Mouse (Mus musculus) left cerebral cortex, adult 6 months (tissue): ENCODE data around the gene Tmem59l. TPM values are rescaled to one million over a fixed set of nuclear protein-coding genes. Genes with fewer than 3 reads are reported as not detected.

Source experiments
- long read RNA-seq, 2 experiments: library from polyadenylated mRNA; unstranded; transcript quantifications; one replicate each; pipeline ENCODE4 v2.0.0; 2019 to 2020
- polyA plus RNA-seq: library from polyadenylated mRNA; unstranded; fragments of <200 nt; fragmentation: Nextera tagmentation; gene quantifications from 2 replicates; pipeline ENCODE4 v1.2.3, GENCODE M21; 2021

Tmem59l gene
- 550 and 567 TPM in 2 replicates for polyA plus RNA-seq
- long read RNA-seq, experiment 1, transcript Tmem59l-201 (8 exons, 1,491 nt), result major isoform, 1,045 of 1,173 reads
- long read RNA-seq, experiment 1, partial matches to known transcripts, result 24 of 1,173 reads
- long read RNA-seq, experiment 1, other reads (novel, unspliced or antisense), result 104 of 1,173 reads
- long read RNA-seq, experiment 2, transcript Tmem59l-201 (8 exons, 1,491 nt), result major isoform, 602 of 706 reads
- long read RNA-seq, experiment 2, partial matches to known transcripts, result 50 of 706 reads
- long read RNA-seq, experiment 2, other reads (novel, unspliced or antisense), result 54 of 706 reads

DNA sequence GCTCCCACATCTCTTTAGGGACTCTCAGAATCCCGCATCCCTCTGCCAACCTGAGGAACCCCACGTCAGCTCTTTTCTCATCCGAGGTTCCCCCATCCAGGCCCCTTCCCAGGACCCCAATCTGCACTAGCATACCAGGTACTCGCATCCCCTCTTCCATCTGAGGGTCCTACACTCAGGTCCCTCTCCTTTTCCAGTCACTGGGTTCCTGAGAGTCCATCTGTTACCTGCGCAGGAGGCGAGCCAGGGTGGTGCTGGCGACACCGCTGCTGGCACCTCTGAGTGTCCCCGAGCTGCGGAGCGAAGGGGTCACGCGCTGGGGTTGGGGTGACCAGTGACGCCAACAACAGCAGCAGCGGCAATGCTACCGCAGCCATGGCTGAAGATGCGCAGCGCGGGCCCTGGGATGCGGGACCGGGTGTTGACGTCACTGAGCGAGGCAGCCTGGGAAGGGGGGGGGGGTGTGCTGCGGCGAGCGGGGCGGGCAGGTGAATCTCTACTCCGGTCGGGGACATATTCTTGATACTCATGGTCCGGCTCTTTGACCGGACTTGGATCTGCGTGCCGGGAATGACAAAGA is at the start of gene Tmem59l:
Gene Tmem59l, minus strand, starts transcription at position 418 of the 580 bp plus-strand sequence.

DNA sequence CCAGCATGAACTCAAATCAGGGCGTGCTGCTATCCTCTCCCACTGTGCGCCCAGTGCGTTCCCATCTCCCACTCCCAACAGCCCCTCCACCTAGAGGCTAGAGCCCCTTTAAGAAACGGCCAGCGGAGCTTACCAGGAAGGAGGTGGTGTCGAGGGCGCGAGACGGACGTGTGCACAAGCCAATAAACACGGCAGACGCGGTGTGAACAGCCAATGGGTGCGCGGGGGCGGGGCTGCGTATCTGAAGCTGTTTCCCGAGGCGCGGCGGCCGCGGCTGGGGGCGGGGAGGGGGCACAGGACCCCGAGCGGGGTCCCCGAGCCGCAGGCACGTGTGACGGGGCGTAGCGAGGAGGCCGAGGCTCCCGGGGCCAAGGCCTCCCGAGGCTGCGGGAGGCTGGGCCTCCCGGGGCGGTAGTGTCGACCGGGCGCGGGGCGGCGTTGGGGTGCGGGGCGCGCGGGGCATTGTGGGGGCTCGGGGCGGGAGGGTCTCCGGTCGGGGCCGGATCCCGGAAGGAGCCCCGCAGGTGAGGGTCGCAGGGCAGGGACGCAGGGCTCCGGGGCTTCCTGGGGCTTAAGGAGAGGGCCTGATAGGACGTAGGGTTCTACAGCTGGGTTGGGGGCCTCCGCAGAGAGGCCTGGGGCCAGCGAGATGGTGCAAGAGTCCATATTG is 40.5 kb upstream of the Tmem59l start, which contains the start of the genes Fkbp8 and Kxd1:
Gene Fkbp8, plus strand, starts transcription at position 213 of the 670 bp plus-strand sequence.
Gene Kxd1, minus strand, starts transcription at position 445 of the 670 bp plus-strand sequence.

DNA sequence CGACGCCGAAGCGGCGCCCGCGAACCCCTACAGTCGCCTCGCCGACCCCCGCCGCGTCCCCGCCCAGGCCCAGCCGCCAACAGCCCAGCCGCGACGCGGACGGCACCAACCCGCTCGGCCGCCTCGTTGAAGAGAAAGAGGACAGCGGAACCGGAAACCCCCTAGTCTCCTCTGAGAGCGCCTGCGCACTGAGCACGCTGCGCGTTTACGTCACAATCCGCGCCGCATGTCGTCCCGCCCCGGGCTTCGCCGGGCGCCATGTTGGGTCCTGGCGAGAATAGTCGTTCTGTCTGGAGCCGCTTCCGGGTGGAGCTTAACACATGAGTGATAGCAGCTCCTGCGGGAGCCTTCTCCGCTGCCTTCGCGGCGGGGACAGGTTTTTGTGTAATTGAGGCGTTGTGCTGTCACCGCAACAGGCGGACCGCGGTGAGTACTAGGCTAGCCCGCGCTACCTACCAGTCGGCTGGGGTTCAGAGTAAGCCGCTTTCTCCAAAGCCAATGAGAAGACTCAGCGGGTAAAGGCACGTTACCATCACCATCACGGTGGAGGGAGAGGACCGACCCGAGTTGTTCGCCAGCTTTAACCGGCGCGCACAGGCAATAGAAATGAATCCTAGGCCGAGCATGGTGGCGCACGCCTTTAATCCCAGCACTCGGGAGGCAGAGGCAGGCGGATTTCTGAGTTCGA is 23.2 kb upstream of the Tmem59l start, which contains the start of gene Uba52:
Gene Uba52, minus strand, starts transcription at position 574 of the 688 bp plus-strand sequence.

DNA sequence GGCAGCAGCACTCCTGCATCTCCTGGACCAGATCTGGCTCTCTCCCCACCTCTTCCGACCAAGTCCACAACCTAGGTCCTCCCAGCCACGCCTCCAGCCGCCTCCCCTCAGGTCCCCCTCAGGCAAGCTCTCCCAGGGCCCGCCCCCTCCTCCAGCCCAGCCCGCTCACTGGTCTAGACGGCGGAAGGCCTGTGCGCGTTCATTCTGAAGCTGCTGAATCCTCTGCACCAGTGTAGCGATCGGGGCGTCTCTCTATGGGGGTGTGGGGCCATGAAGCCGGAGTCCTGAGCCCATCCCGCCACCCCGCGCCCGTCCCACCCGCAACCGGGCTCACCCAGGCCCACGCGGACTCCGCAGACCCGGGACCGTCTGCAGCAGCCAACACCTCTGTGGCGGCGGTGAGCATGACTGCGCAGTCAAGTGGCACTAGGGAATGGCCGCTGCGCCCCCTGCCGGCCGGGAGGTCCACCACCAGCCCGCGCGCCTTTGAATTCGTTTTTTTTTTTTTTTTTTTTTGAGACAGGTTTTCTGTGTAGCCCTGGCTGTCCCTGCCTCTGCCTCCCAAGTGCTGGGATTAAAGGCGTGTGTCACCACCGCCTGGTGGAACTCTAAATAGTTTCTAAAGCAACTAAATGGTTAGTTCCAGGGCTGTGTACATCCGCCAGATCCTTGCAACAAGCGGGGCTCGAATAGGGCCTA is 19.3 kb upstream of the Tmem59l start, which contains the start of gene Rex1bd:
Gene Rex1bd, minus strand, starts transcription at position 425 of the 699 bp plus-strand sequence.

DNA sequence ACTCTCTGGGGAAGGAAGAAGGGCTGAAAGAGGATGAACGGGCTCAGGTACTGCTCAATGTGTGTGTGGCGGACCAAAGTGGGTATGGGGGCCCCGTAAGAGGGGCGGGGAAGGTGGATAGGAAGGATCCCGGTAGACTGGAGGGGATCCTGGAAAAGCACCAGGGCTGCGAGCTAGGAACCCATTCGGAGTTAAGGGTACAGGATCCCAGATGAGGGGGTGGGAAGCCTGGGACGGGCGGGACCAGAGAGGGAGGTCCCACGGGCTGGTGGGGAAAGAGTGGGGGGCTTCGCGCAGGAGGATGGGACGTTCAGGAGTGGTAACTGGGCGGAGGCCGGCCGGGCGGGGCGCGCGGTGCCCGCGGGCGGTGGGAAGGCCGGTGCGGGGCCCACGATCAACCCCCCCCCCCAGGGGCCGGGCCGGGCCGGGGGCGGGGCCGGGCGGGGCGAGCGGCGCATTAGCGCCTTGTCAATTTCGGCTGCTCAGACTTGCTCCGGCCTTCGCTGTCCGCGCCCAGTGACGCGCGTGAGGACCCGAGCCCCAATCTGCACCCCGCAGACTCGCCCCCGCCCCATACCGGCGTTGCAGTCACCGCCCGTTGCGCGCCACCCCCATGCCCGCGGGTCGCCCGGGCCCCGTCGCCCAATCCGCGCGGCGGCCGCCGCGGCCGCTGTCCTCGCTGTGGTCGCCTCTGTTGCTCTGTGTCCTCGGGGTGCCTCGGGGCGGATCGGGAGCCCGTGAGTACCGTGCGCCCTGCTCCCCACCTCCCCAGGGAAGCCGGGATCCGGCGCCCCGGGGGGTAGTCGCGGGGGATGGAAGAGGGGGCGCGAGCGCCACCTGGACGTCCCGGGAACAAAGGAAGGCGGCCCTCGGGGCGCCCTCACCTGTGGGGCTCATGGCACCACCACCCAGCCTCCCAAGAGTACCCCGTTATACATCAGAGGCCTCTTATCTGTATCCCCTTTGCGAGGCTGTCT is 5.8 kb upstream of the Tmem59l start, which contains the start of gene Crlf1:
Gene Crlf1, plus strand, starts transcription at position 495 of the 977 bp plus-strand sequence.

DNA sequence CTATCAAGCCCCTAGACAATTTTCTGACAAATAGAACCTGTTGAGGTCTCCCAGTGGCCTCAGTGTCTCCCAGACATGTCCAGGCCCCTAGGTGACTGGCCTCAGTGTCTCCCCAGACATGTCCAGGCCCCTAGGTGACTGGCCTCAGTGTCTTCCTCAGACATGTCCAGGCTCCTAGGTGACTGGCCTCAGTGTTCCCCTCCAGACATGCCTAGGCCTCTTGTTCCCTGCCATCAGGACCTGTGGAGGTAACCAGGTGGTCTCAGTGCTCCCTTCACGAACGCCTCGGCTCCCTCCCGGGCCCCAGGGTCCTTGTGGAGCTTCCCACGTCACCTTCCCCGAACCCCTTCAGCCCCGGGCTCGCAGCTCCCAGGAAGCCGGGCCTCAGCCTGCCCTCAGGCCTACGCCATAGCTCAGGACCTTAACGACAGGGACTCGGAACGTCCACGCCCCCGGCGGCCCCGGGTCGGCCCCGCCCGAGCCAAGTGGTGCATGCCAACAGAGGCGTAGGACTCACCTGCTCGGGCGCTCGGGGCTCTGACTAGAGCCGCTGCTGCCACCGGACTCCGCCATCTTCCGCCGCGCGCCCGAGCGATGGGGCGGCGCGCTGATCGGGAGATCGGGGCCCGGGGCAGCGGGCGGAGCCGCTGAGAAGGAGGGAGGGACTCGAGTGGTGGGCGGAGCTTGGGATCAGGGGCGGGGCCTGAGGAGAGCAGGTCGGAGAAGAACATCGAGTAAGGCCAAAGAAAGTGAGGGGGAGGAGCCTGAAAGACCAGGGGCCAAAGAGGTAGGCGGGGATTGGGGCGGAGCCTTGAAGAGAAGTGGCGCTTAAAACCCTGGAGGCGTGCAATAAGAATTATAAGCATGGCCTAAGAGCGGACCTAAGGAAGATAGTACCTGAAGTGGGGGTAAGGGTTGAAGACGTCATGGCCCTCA is 10.6 kb downstream of the Tmem59l start, which contains the start of gene Klhl26:
Gene Klhl26, minus strand, starts transcription at position 636 of the 936 bp plus-strand sequence.

DNA sequence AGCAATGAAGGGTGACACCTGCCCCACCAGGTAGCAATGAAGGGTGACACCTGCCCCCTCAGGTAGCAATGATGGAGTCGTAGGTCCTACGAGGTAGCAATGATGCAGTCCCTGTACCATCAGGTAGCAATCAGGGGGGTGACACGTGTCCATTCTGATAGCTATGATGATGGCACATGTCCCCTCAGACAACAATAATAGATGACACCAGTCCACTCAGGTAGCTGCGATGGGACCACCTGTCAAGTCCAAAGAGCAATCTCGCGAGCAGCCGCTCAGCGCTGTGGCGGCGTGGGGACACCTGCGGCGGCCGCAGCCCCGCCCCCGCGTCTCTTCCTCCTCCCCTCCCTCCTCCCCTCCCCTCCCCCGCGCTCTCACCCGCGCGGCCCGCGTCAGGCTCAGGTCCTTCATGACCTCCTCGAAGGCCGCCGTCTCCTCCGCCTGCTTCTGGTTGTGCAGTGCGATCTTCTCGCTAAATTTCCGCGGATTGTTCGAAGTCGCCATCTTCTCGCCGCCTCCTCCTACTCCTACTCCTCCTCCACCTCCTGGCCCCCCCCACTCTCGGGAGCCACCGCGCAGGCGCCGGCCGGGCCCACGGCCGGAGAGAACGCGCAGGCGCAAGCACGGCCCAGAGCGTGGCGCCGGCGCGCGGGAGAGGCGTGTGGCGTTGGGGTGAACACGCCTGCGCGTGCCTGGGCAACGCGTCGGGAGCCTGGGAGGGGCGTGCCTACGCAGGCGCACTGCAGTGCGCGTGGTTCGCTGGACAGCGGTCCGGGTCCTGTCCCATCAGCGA is 47.9 kb downstream of the Tmem59l start, which contains the start of gene Crtc1:
Gene Crtc1, minus strand, starts transcription at position 525 of the 793 bp plus-strand sequence.

Other genes with a start within 250 kb of the Tmem59l start
- gene Homer3, start 204.5 kb downstream of the Tmem59l start, polyA plus RNA-seq, result 2.0 and 6.7 TPM in 2 replicates
- 21.0 and 26.7 TPM in 2 replicates for gene Ddx49, start 184.9 kb downstream of the Tmem59l start, polyA plus RNA-seq
- gene Cope, start 184.8 kb downstream of the Tmem59l start, polyA plus RNA-seq, result 306 and 417 TPM in 2 replicates
- 86.2 and 92.0 TPM in 2 replicates for gene Cers1, start 171.6 kb downstream of the Tmem59l start, polyA plus RNA-seq
- 8.7 and 22.3 TPM in 2 replicates for gene Gdf1, start 157.5 kb downstream of the Tmem59l start, polyA plus RNA-seq
- gene Upf1, start 134.1 kb downstream of the Tmem59l start, polyA plus RNA-seq, result 4.3 and 7.7 TPM in 2 replicates
- gene Comp, start 113.8 kb downstream of the Tmem59l start, polyA plus RNA-seq, result 0.23 and 0.41 TPM in 2 replicates
- gene Crtc1, start 47.8 kb downstream of the Tmem59l start, polyA plus RNA-seq, result 53.2 and 75.6 TPM in 2 replicates
- gene Klhl26, start 10.4 kb downstream of the Tmem59l start, polyA plus RNA-seq, result 30.8 and 37.7 TPM in 2 replicates
- gene Crlf1, start 5.8 kb upstream of the Tmem59l start, polyA plus RNA-seq, result 0.81 and 2.0 TPM in 2 replicates
- 347 and 396 TPM in 2 replicates for gene Rex1bd, start 19.4 kb upstream of the Tmem59l start, polyA plus RNA-seq
- 3,921 and 4,944 TPM in 2 replicates for gene Uba52, start 23.4 kb upstream of the Tmem59l start, polyA plus RNA-seq
- 287 and 603 TPM in 2 replicates for gene Fkbp8, start 40.4 kb upstream of the Tmem59l start, polyA plus RNA-seq
- gene Kxd1, start 40.6 kb upstream of the Tmem59l start, polyA plus RNA-seq, result 73.8 and 77.6 TPM in 2 replicates
- gene Ell, start 52.1 kb upstream of the Tmem59l start, polyA plus RNA-seq, result 3.9 and 9.1 TPM in 2 replicates
- gene Isyna1, start 107.0 kb upstream of the Tmem59l start, polyA plus RNA-seq, result 36.5 and 38.4 TPM in 2 replicates
- gene Ssbp4, start 121.5 kb upstream of the Tmem59l start, polyA plus RNA-seq, result 88.8 and 293 TPM in 2 replicates
- 0.72 and 1.7 TPM in 2 replicates for gene Lrrc25, start 128.8 kb upstream of the Tmem59l start, polyA plus RNA-seq
- gene Gdf15, start 145.1 kb upstream of the Tmem59l start, polyA plus RNA-seq, result 0.23 TPM in 1 of 2 replicates, not detected in the other
- gene Pgpep1, start 173.0 kb upstream of the Tmem59l start, polyA plus RNA-seq, result 11.0 and 11.5 TPM in 2 replicates
- 222 and 248 TPM in 2 replicates for gene Lsm4, start 185.9 kb upstream of the Tmem59l start, polyA plus RNA-seq
- 5.3 and 148 TPM in 2 replicates for gene Jund, start 211.6 kb upstream of the Tmem59l start, polyA plus RNA-seq
- 0.03 TPM in 1 of 2 replicates, not detected in the other for gene Iqcn, start 216.1 kb upstream of the Tmem59l start, polyA plus RNA-seq
- gene Gm3336, start 231.2 kb upstream of the Tmem59l start, polyA plus RNA-seq, result 0.19 and 0.25 TPM in 2 replicates
- gene Pde4c, start 236.4 kb upstream of the Tmem59l start, polyA plus RNA-seq, result 0.18 and 0.60 TPM in 2 replicates